Mouse (Mus musculus) MEL (cell line): ENCODE data around the gene Ano2. TPM values are rescaled to one million over a fixed set of nuclear protein-coding genes. Genes with fewer than 3 reads are reported as not detected.

Source experiments
- DNase-seq: peaks from one replicate; pipeline ENCODE4 v3.0.0; 2011; ENCODE audit warnings: low read depth, low spot score
- H3K27ac ChIP-seq: 2 replicates; pipeline ENCODE4 v1.5.1; 2012; ENCODE audit warnings: low read depth, mild to moderate bottlenecking, control low read depth, low read length, moderate library complexity; ENCODE audit not compliant: control insufficient read depth
- H3K27me3 ChIP-seq, 2 experiments: fragments of 150-350 bp in 1 of 2; sonication (generic) in 1 of 2; 2 replicates each; pipeline ENCODE4 v1.6.1; 2012; ENCODE audit warnings: low read length in 2 of 2, mild to moderate bottlenecking in 2 of 2, improper control_type of control experiment in 1 of 2, moderate library complexity in 1 of 2; ENCODE audit not compliant: insufficient read depth in 2 of 2, control insufficient read depth in 1 of 2
- H3K36me3 ChIP-seq, 2 experiments: 2 replicates each; pipeline ENCODE4 v1.6.1; 2012 to 2014; ENCODE audit warnings: low read length in 2 of 2, improper control_type of control experiment in 1 of 2, inconsistent platforms in 1 of 2, mild to moderate bottlenecking in 1 of 2; ENCODE audit not compliant: insufficient read depth in 2 of 2, control insufficient read depth in 1 of 2
- H3K4me1 ChIP-seq, 2 experiments: fragments of 150-350 bp in 1 of 2; sonication (generic) in 1 of 2; 2 replicates each; pipeline ENCODE4 v1.6.1; 2012; ENCODE audit warnings: low read length in 2 of 2, improper control_type of control experiment in 1 of 2, mild to moderate bottlenecking in 1 of 2; ENCODE audit not compliant: insufficient read depth in 2 of 2, control insufficient read depth in 1 of 2
- H3K4me3 ChIP-seq, 2 experiments: fragments of 150-350 bp in 1 of 2; sonication (generic) in 1 of 2; 2 replicates each; pipeline ENCODE4 v1.5.1; 2012; ENCODE audit warnings: low read depth in 2 of 2, low read length in 2 of 2, mild to moderate bottlenecking in 2 of 2, moderate library complexity in 2 of 2, control low read depth in 1 of 2, improper control_type of control experiment in 1 of 2; ENCODE audit not compliant: control insufficient read depth in 1 of 2, insufficient read depth in 1 of 2
- H3K79me2 ChIP-seq: 2 replicates; pipeline ENCODE4 v1.6.1; 2012; ENCODE audit warnings: mild to moderate bottlenecking, low read length, moderate library complexity; ENCODE audit not compliant: control insufficient read depth, poor library complexity, insufficient read depth
- H3K9ac ChIP-seq: 2 replicates; pipeline ENCODE4 v1.6.1; 2012; ENCODE audit warnings: low read depth, mild to moderate bottlenecking, control low read depth, low read length, moderate library complexity; ENCODE audit not compliant: control insufficient read depth, poor library complexity, severe bottlenecking
- H3K9me3 ChIP-seq: fragments of 150-350 bp; sonication (generic); replicated peaks from 2 replicates; pipeline ENCODE4 v1.6.1; 2012; ENCODE audit warnings: mild to moderate bottlenecking, low read length, improper control_type of control experiment, moderate library complexity; ENCODE audit not compliant: insufficient read depth
- BHLHE40 ChIP-seq: IDR thresholded peaks from 2 replicates; pipeline ENCODE4 v1.6.1; 2012; ENCODE audit warnings: low read depth, mild to moderate bottlenecking, inconsistent platforms, low read length, improper control_type of control experiment, borderline replicate concordance
- CHD2 ChIP-seq: IDR thresholded peaks from 2 replicates; pipeline ENCODE4 v1.6.1; 2011; ENCODE audit warnings: low read length, improper control_type of control experiment
- CTCF ChIP-seq, 3 experiments: IDR thresholded peaks in 2 of 3; conservative IDR thresholded peaks in 1 of 3; 2 replicates each; pipeline ENCODE4 v1.5.1; 2011 to 2012; ENCODE audit warnings: low read length in 3 of 3, low read depth in 2 of 3, mild to moderate bottlenecking in 2 of 3, improper control_type of control experiment in 1 of 3, inconsistent platforms in 1 of 3, mixed read lengths in 1 of 3, moderate library complexity in 1 of 3; ENCODE audit not compliant: control insufficient read depth in 1 of 3, insufficient read depth in 1 of 3, poor library complexity in 1 of 3, severe bottlenecking in 1 of 3
- ELF1 ChIP-seq: IDR thresholded peaks from 2 replicates; pipeline ENCODE4 v1.6.1; 2014; ENCODE audit warnings: low read depth, mild to moderate bottlenecking, inconsistent platforms, low read length, improper control_type of control experiment, moderate library complexity
- EP300 ChIP-seq, 2 experiments: IDR thresholded peaks; 2 replicates each; pipeline ENCODE4 v1.6.1; 2011; ENCODE audit warnings: improper control_type of control experiment in 2 of 2, low read length in 2 of 2, low read depth in 1 of 2, mild to moderate bottlenecking in 1 of 2
- ETS1 ChIP-seq: IDR thresholded peaks from 2 replicates; pipeline ENCODE4 v1.6.1; 2012; ENCODE audit warnings: low read depth, mild to moderate bottlenecking, inconsistent platforms, low read length, improper control_type of control experiment, moderate library complexity
- GABPA ChIP-seq: IDR thresholded peaks from 2 replicates; pipeline ENCODE4 v1.6.1; 2012; ENCODE audit warnings: low read depth, mild to moderate bottlenecking, inconsistent platforms, low read length, improper control_type of control experiment, moderate library complexity
- HCFC1 ChIP-seq: IDR thresholded peaks from 2 replicates; pipeline ENCODE4 v1.6.1; 2012; ENCODE audit warnings: low read depth, mild to moderate bottlenecking, inconsistent platforms, low read length, improper control_type of control experiment, moderate library complexity
- JUND ChIP-seq: IDR thresholded peaks from 2 replicates; pipeline ENCODE4 v1.6.1; 2011; ENCODE audit warnings: low read depth, mild to moderate bottlenecking, improper control_type of control experiment, low read length
- KAT2A ChIP-seq: conservative IDR thresholded peaks from 2 replicates; pipeline ENCODE4 v1.6.1; 2012; ENCODE audit warnings: low read depth, low read length, improper control_type of control experiment, inconsistent platforms
- MAFK ChIP-seq: IDR thresholded peaks from 2 replicates; pipeline ENCODE4 v1.6.1; 2011; ENCODE audit warnings: low read depth, mild to moderate bottlenecking, low read length, improper control_type of control experiment, borderline replicate concordance
- MAX ChIP-seq: IDR thresholded peaks from 2 replicates; pipeline ENCODE4 v1.6.1; 2011; ENCODE audit warnings: low read length, improper control_type of control experiment
- MEF2A ChIP-seq: IDR thresholded peaks from 2 replicates; pipeline ENCODE4 v1.6.1; 2014; ENCODE audit warnings: low read depth, mild to moderate bottlenecking, inconsistent platforms, low read length, improper control_type of control experiment; ENCODE audit not compliant: poor library complexity, insufficient replicate concordance, severe bottlenecking; ENCODE audit errors: extremely low read depth
- MXI1 ChIP-seq: IDR thresholded peaks from 2 replicates; pipeline ENCODE4 v1.6.1; 2011; ENCODE audit warnings: mild to moderate bottlenecking, low read depth, low read length, improper control_type of control experiment
- MYB ChIP-seq: IDR thresholded peaks from 2 replicates; pipeline ENCODE4 v1.6.1; 2011; ENCODE audit warnings: mild to moderate bottlenecking, low read depth, low read length, improper control_type of control experiment
- MYC ChIP-seq: IDR thresholded peaks from 2 replicates; pipeline ENCODE4 v1.6.1; 2011; ENCODE audit warnings: low read depth, mild to moderate bottlenecking, low read length, improper control_type of control experiment, moderate library complexity
- POLR2A ChIP-seq, 2 experiments: IDR thresholded peaks; 2 replicates each; pipeline ENCODE4 v1.6.1; 2011 to 2012; ENCODE audit warnings: low read length in 2 of 2, mild to moderate bottlenecking in 2 of 2, control low read depth in 1 of 2, improper control_type of control experiment in 1 of 2, low read depth in 1 of 2, moderate library complexity in 1 of 2; ENCODE audit not compliant: control insufficient read depth in 1 of 2, insufficient read depth in 1 of 2, poor library complexity in 1 of 2
- POLR2AphosphoS2 ChIP-seq: IDR thresholded peaks from 2 replicates; pipeline ENCODE4 v1.6.1; 2011; ENCODE audit warnings: low read length, improper control_type of control experiment
- RAD21 ChIP-seq: IDR thresholded peaks from 2 replicates; pipeline ENCODE4 v1.6.1; 2011; ENCODE audit warnings: mild to moderate bottlenecking, low read depth, low read length, improper control_type of control experiment
- SIN3A ChIP-seq: IDR thresholded peaks from 2 replicates; pipeline ENCODE4 v1.6.1; 2012; ENCODE audit warnings: low read length, improper control_type of control experiment, inconsistent platforms
- SMC3 ChIP-seq: IDR thresholded peaks from 2 replicates; pipeline ENCODE4 v1.6.1; 2011; ENCODE audit warnings: low read depth, low read length, improper control_type of control experiment
- TAL1 ChIP-seq: IDR thresholded peaks from 2 replicates; pipeline ENCODE4 v1.6.1; 2012; ENCODE audit warnings: mild to moderate bottlenecking, inconsistent platforms, low read length, moderate library complexity, mixed read lengths
- TCF12 ChIP-seq: IDR thresholded peaks from 2 replicates; pipeline ENCODE4 v1.6.1; 2014; ENCODE audit warnings: low read depth, mild to moderate bottlenecking, inconsistent platforms, low read length, improper control_type of control experiment, moderate library complexity
- UBTF ChIP-seq: IDR thresholded peaks from 2 replicates; pipeline ENCODE4 v1.6.1; 2012; ENCODE audit warnings: low read depth, mild to moderate bottlenecking, inconsistent platforms, low read length, improper control_type of control experiment, moderate library complexity, borderline replicate concordance; ENCODE audit not compliant: insufficient read depth
- USF1 ChIP-seq: IDR thresholded peaks from 2 replicates; pipeline ENCODE4 v1.6.1; 2014; ENCODE audit warnings: low read depth, mild to moderate bottlenecking, inconsistent platforms, low read length, improper control_type of control experiment, moderate library complexity
- USF2 ChIP-seq, 2 experiments: IDR thresholded peaks; 2 replicates each; pipeline ENCODE4 v1.6.1; 2011 to 2012; ENCODE audit warnings: improper control_type of control experiment in 2 of 2, low read length in 2 of 2, borderline replicate concordance in 1 of 2, inconsistent platforms in 1 of 2, low read depth in 1 of 2, mild to moderate bottlenecking in 1 of 2; ENCODE audit not compliant: insufficient read depth in 1 of 2
- ZC3H11A ChIP-seq: IDR thresholded peaks from 2 replicates; pipeline ENCODE4 v1.6.1; 2012; ENCODE audit warnings: low read depth, mild to moderate bottlenecking, inconsistent platforms, low read length, improper control_type of control experiment
- ZNF384 ChIP-seq: IDR thresholded peaks from 2 replicates; pipeline ENCODE4 v1.6.1; 2012; ENCODE audit warnings: low read depth, mild to moderate bottlenecking, inconsistent platforms, low read length, improper control_type of control experiment
- polyA plus RNA-seq, 2 experiments: library from polyadenylated mRNA; stranded (reverse) in 1 of 2; unstranded in 1 of 2; fragments of >175 nt in 1 of 2; fragments of >200 nt in 1 of 2; gene quantifications; 2 replicates each; pipeline versions ENCODE4 v1.2.1 to v1.2.4; 2012; ENCODE audit warnings: low replicate concordance in 2 of 2, low read depth in 1 of 2; ENCODE audit not compliant: insufficient read length in 2 of 2, insufficient read depth in 1 of 2, missing spikeins in 1 of 2
- total RNA-seq: library from RNA; depleted of rRNA; stranded (reverse); fragments of 300-350 nt; gene quantifications from 2 replicates; pipeline ENCODE4 v1.2.3, GENCODE M21; 2012

The Ano2 gene
- total and polyA plus RNA-seq, 3 experiments, result not detected

GRCm38 (mm10) chr6:125992731-125993130 lies 302.5 kb downstream of the Ano2 start:
- no peak overlapping the region for H3K27ac ChIP-seq
- no peak overlapping the region for H3K4me3 ChIP-seq
- H3K36me3 ChIP-seq, result no peaks in the 10 kb centered on the region
- DNase-seq, result no peak
- no peaks in the 10 kb centered on the region for H3K79me2 ChIP-seq
- no peaks in the 10 kb centered on the region for H3K27me3 ChIP-seq
- H3K4me1 ChIP-seq, result no peaks in the 10 kb centered on the region
- TF ChIP-seq SIN3A, result no peak
- no peak for TF ChIP-seq TCF12
- TF ChIP-seq SMC3, result no peak
- TF ChIP-seq MAFK, result no peak
- TF ChIP-seq ZC3H11A, result no peak
- no peak for TF ChIP-seq RAD21
- TF ChIP-seq POLR2AphosphoS2, result no peak
- no peak for TF ChIP-seq KAT2A
- no peak for TF ChIP-seq CHD2
- TF ChIP-seq USF1, result no peak
- no peak for TF ChIP-seq ZNF384
- no peak for TF ChIP-seq UBTF
- no peak for TF ChIP-seq GABPA
- no peak for TF ChIP-seq MAX
- no peak for TF ChIP-seq JUND
- TF ChIP-seq HCFC1, result no peak
- no peak for TF ChIP-seq ETS1
- no peak for TF ChIP-seq MEF2A
- H3K9me3 ChIP-seq, result no peaks in the 10 kb centered on the region
- H3K9ac ChIP-seq, result no peak overlapping the region

- Histone ChIP-seq H3K36me3 (no peaks in the 10 kb centered on the region), H3K9ac (no peak overlapping the region), H3K79me2 (no peaks in the 10 kb centered on the region), H3K4me1 (no peaks in the 10 kb centered on the region), H3K9me3 (no peaks in the 10 kb centered on the region), H3K27ac (no peak overlapping the region), H3K27me3 (no peaks in the 10 kb centered on the region), H3K4me3 (no peak overlapping the region)
- TF ChIP-seq MAFK (no peak), MXI1 (no peak), BHLHE40 (no peak), CTCF (IDR thresholded peaks at IDR 0.05 in 2 of 3, conservative IDR thresholded peaks at IDR 0.05 in 1 of 3; ENCODE audit: control insufficient read depth in 1 of 3, insufficient read depth in 1 of 3, low read depth in 2 of 3, low read length in 3 of 3, poor library complexity in 1 of 3, severe bottlenecking in 1 of 3) (no peak), JUND (no peak), HCFC1 (no peak), SIN3A (no peak), MYB (no peak), SMC3 (no peak), ELF1 (no peak), EP300 (IDR thresholded peaks at IDR 0.05; ENCODE audit: low read depth in 1 of 2, low read length in 2 of 2) (no peak), MAX (no peak), ETS1 (no peak), ZNF384 (no peak), POLR2AphosphoS2 (no peak), POLR2A (IDR thresholded peaks at IDR 0.05; ENCODE audit: control insufficient read depth in 1 of 2, insufficient read depth in 1 of 2, low read depth in 1 of 2, low read length in 2 of 2, poor library complexity in 1 of 2) (no peak), MYC (no peak), KAT2A (no peak), TAL1 (no peak), USF2 (IDR thresholded peaks at IDR 0.05; ENCODE audit: borderline replicate concordance in 1 of 2, insufficient read depth in 1 of 2, low read depth in 1 of 2, low read length in 2 of 2) (no peak)
- no peak for DNase-seq
Measured at GRCm38 (mm10) chr6:126001797-126002196, 311.6 kb downstream of the Ano2 start.
